Mouse (Mus musculus): ENCODE measurements around the gene Tnk2. TPM values are rescaled to one million over a fixed set of nuclear protein-coding genes. Genes with fewer than 3 reads are reported as not detected.
"Not testable (repeated sequence)": the region's sequence is repeated elsewhere in the genome, so short reads cannot be mapped to it uniquely, and the experiment has no call there.

Gene Tnk2
- polyA plus RNA-seq, 1 experiment = 238 TPM

- no peak for TF ChIP-seq CTCF (IDR thresholded peaks at IDR 0.05; ENCODE audit: borderline replicate concordance, insufficient read depth, low read depth, low read length)
- no peak for TF ChIP-seq POLR2A (IDR thresholded peaks at IDR 0.05; ENCODE audit: borderline replicate concordance, insufficient read depth, low read length)
- Histone ChIP-seq H3K27me3 (ENCODE audit: control insufficient read depth, insufficient read depth, low read length) (no peaks in the 10 kb centered on the region), H3K27ac (ENCODE audit: insufficient read depth, low read length) (no peak overlapping the region), H3K4me3 (replicated peaks; ENCODE audit: insufficient read depth, low read depth, low read length) (no peak overlapping the region), H3K4me1 (ENCODE audit: control insufficient read depth, insufficient read depth, low read length) (no peaks in the 10 kb centered on the region)
- no peak for DNase-seq
- WGBS = 30% methylated on average over 6 of the region's 6 CpGs
Measured at GRCm38 (mm10) chr16:32636871-32637521, 6.7 kb upstream of the Tnk2 start.

GRCm38 (mm10) chr16:32638476-32638875 lies 5.2 kb upstream of the Tnk2 start:
- peak; percentile 85 for TF ChIP-seq CTCF (IDR thresholded peaks at IDR 0.05; ENCODE audit: borderline replicate concordance, insufficient read depth, low read depth, low read length)
- no peak for TF ChIP-seq POLR2A (IDR thresholded peaks at IDR 0.05; ENCODE audit: borderline replicate concordance, insufficient read depth, low read length)
- peak; percentile 72 to 83 for DNase-seq
- Histone ChIP-seq H3K27me3 (ENCODE audit: control insufficient read depth, insufficient read depth, low read length) (no peaks in the 10 kb centered on the region), H3K27ac (ENCODE audit: insufficient read depth, low read length) (no peak overlapping the region), H3K4me3 (replicated peaks; ENCODE audit: insufficient read depth, low read depth, low read length) (no peak overlapping the region), H3K4me1 (ENCODE audit: control insufficient read depth, insufficient read depth, low read length) (no peaks in the 10 kb centered on the region)
- 10% methylated on average over 8 of the region's 8 CpGs for WGBS

- 48% methylated on average over 5 of the region's 5 CpGs for whole genome bisulfite sequencing
- no peak overlapping the region for H3K4me3 ChIP-seq (replicated peaks; ENCODE audit: insufficient read depth, low read depth, low read length)
- no peak for TF ChIP-seq POLR2A (IDR thresholded peaks at IDR 0.05; ENCODE audit: borderline replicate concordance, insufficient read depth, low read length)
- no peak for TF ChIP-seq CTCF (IDR thresholded peaks at IDR 0.05; ENCODE audit: borderline replicate concordance, insufficient read depth, low read depth, low read length)
- no peaks in the 10 kb centered on the region for H3K4me1 ChIP-seq (ENCODE audit: control insufficient read depth, insufficient read depth, low read length)
- no peaks in the 10 kb centered on the region for H3K27me3 ChIP-seq (ENCODE audit: control insufficient read depth, insufficient read depth, low read length)
- DNase-seq = no peak
- H3K27ac ChIP-seq (ENCODE audit: insufficient read depth, low read length) = no peak overlapping the region
Measured at GRCm38 (mm10) chr16:32640096-32640495, 3.6 kb upstream of the Tnk2 start.

GRCm38 (mm10) chr16:32640683-32641082 lies 3.0 kb upstream of the Tnk2 start:
- H3K4me1 ChIP-seq (ENCODE audit: control insufficient read depth, insufficient read depth, low read length); DNase-seq; H3K4me3 ChIP-seq (replicated peaks; ENCODE audit: insufficient read depth, low read depth, low read length); H3K27me3 ChIP-seq (ENCODE audit: control insufficient read depth, insufficient read depth, low read length); H3K27ac ChIP-seq (ENCODE audit: insufficient read depth, low read length): not testable (repeated sequence)
- WGBS = 66% methylated on average over 2 of the region's 2 CpGs

GRCm38 (mm10) chr16:32641440-32642219 lies 2.0 kb upstream of the Tnk2 start:
- no peak overlapping the region for H3K4me3 ChIP-seq (replicated peaks; ENCODE audit: insufficient read depth, low read depth, low read length)
- no peak for TF ChIP-seq CTCF (IDR thresholded peaks at IDR 0.05; ENCODE audit: borderline replicate concordance, insufficient read depth, low read depth, low read length)
- no peak for TF ChIP-seq POLR2A (IDR thresholded peaks at IDR 0.05; ENCODE audit: borderline replicate concordance, insufficient read depth, low read length)
- no peaks in the 10 kb centered on the region for H3K27me3 ChIP-seq (ENCODE audit: control insufficient read depth, insufficient read depth, low read length)
- 63% methylated on average over 19 of the region's 20 CpGs for WGBS
- H3K4me1 ChIP-seq (ENCODE audit: control insufficient read depth, insufficient read depth, low read length) = peaks cover 4% of the 10 kb centered on the region
- no peak for DNase-seq
- no peak overlapping the region for H3K27ac ChIP-seq (ENCODE audit: insufficient read depth, low read length)

GRCm38 (mm10) chr16:32642280-32642679 lies 1.4 kb upstream of the Tnk2 start:
- H3K27ac ChIP-seq (ENCODE audit: insufficient read depth, low read length) = no peak overlapping the region
- no peak for DNase-seq

GRCm38 (mm10) chr16:32644069-32644800 lies 561 bp downstream of the Tnk2 start:
- Histone ChIP-seq H3K4me3 (replicated peaks; ENCODE audit: insufficient read depth, low read depth, low read length) (peak overlapping the region; percentile 68), H3K27me3 (ENCODE audit: control insufficient read depth, insufficient read depth, low read length) (no peaks in the 10 kb centered on the region), H3K27ac (ENCODE audit: insufficient read depth, low read length) (peak overlapping the region; percentile 63), H3K4me1 (ENCODE audit: control insufficient read depth, insufficient read depth, low read length) (peaks cover 4% of the 10 kb centered on the region)
- DNase-seq = peak; percentile 59 to 64
- TF ChIP-seq POLR2A (IDR thresholded peaks at IDR 0.05; ENCODE audit: borderline replicate concordance, insufficient read depth, low read length) = no peak
- no peak for TF ChIP-seq CTCF (IDR thresholded peaks at IDR 0.05; ENCODE audit: borderline replicate concordance, insufficient read depth, low read depth, low read length)
- WGBS = under 1% methylated on average over 75 of the region's 82 CpGs

More at GRCm38 (mm10) chr16:32642280-32642679, 1.4 kb upstream of the Tnk2 start:
- Histone ChIP-seq H3K27me3 (ENCODE audit: control insufficient read depth, insufficient read depth, low read length) (no peaks in the 10 kb centered on the region), H3K4me3 (replicated peaks; ENCODE audit: insufficient read depth, low read depth, low read length) (no peak overlapping the region), H3K4me1 (ENCODE audit: control insufficient read depth, insufficient read depth, low read length) (peaks cover 4% of the 10 kb centered on the region)
- WGBS = 50% methylated on average over 13 of the region's 13 CpGs
- TF ChIP-seq CTCF (IDR thresholded peaks at IDR 0.05; ENCODE audit: borderline replicate concordance, insufficient read depth, low read depth, low read length) = no peak
